Mouse (Mus musculus) CH12.LX (cell line): Measurements from ENCODE around the gene Arhgap45. TPM values are rescaled to one million over a fixed set of nuclear protein-coding genes. Genes with fewer than 3 reads are reported as not detected.

Experiments used
- DNase-seq: peaks from one replicate; pipeline ENCODE4 v3.0.0-alpha.2; 2013; ENCODE audit errors: extremely low read depth
- H3K27ac ChIP-seq: 2 replicates; pipeline ENCODE4 v1.5.1; 2012; ENCODE audit warnings: low read depth, mild to moderate bottlenecking, control low read depth, moderate library complexity; ENCODE audit not compliant: insufficient read depth
- H3K27me3 ChIP-seq: replicated peaks from 2 replicates; pipeline ENCODE3; 2012; ENCODE audit warnings: inconsistent platforms
- H3K36me3 ChIP-seq, 2 experiments: replicated peaks in 1 of 2; 2 replicates each; pipeline versions ENCODE3 to v1.6.1; 2012; ENCODE audit warnings: inconsistent platforms in 1 of 2, low read length in 1 of 2, mild to moderate bottlenecking in 1 of 2, mixed read lengths in 1 of 2, moderate library complexity in 1 of 2; ENCODE audit not compliant: control insufficient read depth in 1 of 2, insufficient read depth in 1 of 2
- H3K4me1 ChIP-seq, 2 experiments: 2 replicates each; pipeline ENCODE4 v1.6.1; 2012; ENCODE audit warnings: inconsistent platforms in 1 of 2, moderate library complexity in 1 of 2; ENCODE audit not compliant: insufficient read depth in 2 of 2, control insufficient read depth in 1 of 2
- H3K4me2 ChIP-seq: 2 replicates; pipeline ENCODE4 v1.6.1; 2012; ENCODE audit warnings: low read depth, mild to moderate bottlenecking, control low read depth; ENCODE audit not compliant: poor library complexity, insufficient read depth, severe bottlenecking
- H3K4me3 ChIP-seq, 3 experiments: fragments of 150-350 bp in 1 of 3; sonication (generic) in 1 of 3; replicated peaks in 1 of 3; 2 replicates each; pipeline versions ENCODE3 to v1.5.1; 2011 to 2012; ENCODE audit warnings: low read depth in 2 of 3, low read length in 2 of 3, mild to moderate bottlenecking in 2 of 3, moderate library complexity in 2 of 3, control low read depth in 1 of 3, improper control_type of control experiment in 1 of 3, inconsistent platforms in 1 of 3, mixed read lengths in 1 of 3; ENCODE audit not compliant: poor library complexity in 1 of 3
- H3K79me2 ChIP-seq: replicated peaks from 2 replicates; pipeline ENCODE4 v1.6.1; 2012; ENCODE audit warnings: mild to moderate bottlenecking, moderate library complexity; ENCODE audit not compliant: control insufficient read depth, poor library complexity, insufficient read depth, severe bottlenecking; ENCODE audit errors: extremely low read depth
- H3K9ac ChIP-seq: 2 replicates; pipeline ENCODE4 v1.6.1; 2012; ENCODE audit warnings: low read depth, mild to moderate bottlenecking, control low read depth, moderate library complexity; ENCODE audit not compliant: insufficient read depth
- H3K9me3 ChIP-seq: replicated peaks from 2 replicates; pipeline ENCODE3; 2012; ENCODE audit warnings: low read length, inconsistent platforms, mixed read lengths
- BHLHE40 ChIP-seq: IDR thresholded peaks from 2 replicates; pipeline ENCODE4 v1.6.1; 2011; ENCODE audit warnings: mild to moderate bottlenecking, low read depth, low read length, improper control_type of control experiment
- CHD1 ChIP-seq: IDR thresholded peaks from 2 replicates; pipeline ENCODE4 v1.6.1; 2012; ENCODE audit warnings: low read depth, low read length, improper control_type of control experiment, inconsistent platforms
- E2F4 ChIP-seq: IDR thresholded peaks from 2 replicates; pipeline ENCODE4 v1.6.1; 2011; ENCODE audit warnings: low read depth, low read length, improper control_type of control experiment; ENCODE audit not compliant: insufficient replicate concordance
- ELF1 ChIP-seq: IDR thresholded peaks from 2 replicates; pipeline ENCODE4 v1.6.1; 2014; ENCODE audit warnings: low read depth, mild to moderate bottlenecking, inconsistent platforms, low read length, improper control_type of control experiment
- ETS1 ChIP-seq: conservative IDR thresholded peaks from 2 replicates; pipeline ENCODE4 v1.6.1; 2012; ENCODE audit warnings: low read depth, mild to moderate bottlenecking, inconsistent platforms, low read length, improper control_type of control experiment, moderate library complexity
- HCFC1 ChIP-seq: IDR thresholded peaks from 2 replicates; pipeline ENCODE4 v1.6.1; 2012; ENCODE audit warnings: low read depth, mild to moderate bottlenecking, inconsistent platforms, low read length, improper control_type of control experiment
- MAZ ChIP-seq: IDR thresholded peaks from 2 replicates; pipeline ENCODE4 v1.6.1; 2012; ENCODE audit warnings: low read depth, mild to moderate bottlenecking, inconsistent platforms, low read length, improper control_type of control experiment, moderate library complexity
- MEF2A ChIP-seq: IDR thresholded peaks from 2 replicates; pipeline ENCODE4 v1.6.1; 2014; ENCODE audit warnings: low read depth, mild to moderate bottlenecking, inconsistent platforms, low read length, improper control_type of control experiment, borderline replicate concordance
- MYC ChIP-seq: IDR thresholded peaks from 2 replicates; pipeline ENCODE4 v1.6.1; 2011; ENCODE audit warnings: low read depth, mild to moderate bottlenecking, improper control_type of control experiment, low read length
- NRF1 ChIP-seq: IDR thresholded peaks from 2 replicates; pipeline ENCODE4 v1.6.1; 2014; ENCODE audit warnings: low read depth, mild to moderate bottlenecking, inconsistent platforms, low read length, improper control_type of control experiment, moderate library complexity
- PAX5 ChIP-seq: IDR thresholded peaks from 2 replicates; pipeline ENCODE4 v1.6.1; 2012; ENCODE audit warnings: low read length, inconsistent platforms, mixed read lengths
- POLR2A ChIP-seq: IDR thresholded peaks from 2 replicates; pipeline ENCODE4 v1.6.1; 2011; ENCODE audit warnings: low read depth, mild to moderate bottlenecking, improper control_type of control experiment, low read length
- POLR2AphosphoS2 ChIP-seq: IDR thresholded peaks from 2 replicates; pipeline ENCODE4 v1.6.1; 2011; ENCODE audit warnings: low read depth, low read length, improper control_type of control experiment
- RAD21 ChIP-seq: IDR thresholded peaks from 2 replicates; pipeline ENCODE4 v1.6.1; 2011; ENCODE audit warnings: low read depth, mild to moderate bottlenecking, low read length, improper control_type of control experiment, moderate library complexity
- SIN3A ChIP-seq: IDR thresholded peaks from 2 replicates; pipeline ENCODE4 v1.6.1; 2012; ENCODE audit warnings: low read length, improper control_type of control experiment, inconsistent platforms
- ZKSCAN1 ChIP-seq: IDR thresholded peaks from 2 replicates; pipeline ENCODE4 v1.6.1; 2012; ENCODE audit warnings: low read depth, inconsistent platforms, low read length, improper control_type of control experiment, borderline replicate concordance
- ZNF384 ChIP-seq: IDR thresholded peaks from 2 replicates; pipeline ENCODE4 v1.6.1; 2012; ENCODE audit warnings: low read depth, low read length, improper control_type of control experiment, inconsistent platforms
- dilution Hi-C: fragments of 300-500 bp; cut with MboI; formaldehyde crosslinking; loops from 2 replicates; pipeline ENCODE4 v1.14.3; 2020; ENCODE audit warnings: low sequenced_read_pairs; ENCODE audit not compliant: extremely low pct_unique_long_range_greater_than_20kb, extremely low pct_ligation_motif_present
- in situ Hi-C: fragments of 300-500 bp; cut with MboI; formaldehyde crosslinking; loops from 3 replicates; pipeline ENCODE4 v1.14.3; 2019; ENCODE audit warnings: low sequenced_read_pairs, low pct_ligation_motif_present, low pct_unique_long_range_greater_than_20kb, mixed read lengths
- polyA plus RNA-seq: library from polyadenylated mRNA; unstranded; fragments of >175 nt; gene quantifications from 2 replicates; pipeline ENCODE4 v1.2.1, GENCODE M21; 2012; ENCODE audit warnings: low read depth; ENCODE audit not compliant: insufficient read length
- total RNA-seq, 2 experiments: library from RNA; depleted of rRNA; stranded (reverse); fragments of 300-350 nt in 1 of 2; fragments of >200 nt in 1 of 2; gene quantifications; 2 replicates each; pipeline ENCODE4 v1.2.3; 2012 to 2014

Gene Arhgap45
- total and polyA plus RNA-seq, 3 experiments: 10.3 to 25.9 (median 20.2) TPM

DNA sequence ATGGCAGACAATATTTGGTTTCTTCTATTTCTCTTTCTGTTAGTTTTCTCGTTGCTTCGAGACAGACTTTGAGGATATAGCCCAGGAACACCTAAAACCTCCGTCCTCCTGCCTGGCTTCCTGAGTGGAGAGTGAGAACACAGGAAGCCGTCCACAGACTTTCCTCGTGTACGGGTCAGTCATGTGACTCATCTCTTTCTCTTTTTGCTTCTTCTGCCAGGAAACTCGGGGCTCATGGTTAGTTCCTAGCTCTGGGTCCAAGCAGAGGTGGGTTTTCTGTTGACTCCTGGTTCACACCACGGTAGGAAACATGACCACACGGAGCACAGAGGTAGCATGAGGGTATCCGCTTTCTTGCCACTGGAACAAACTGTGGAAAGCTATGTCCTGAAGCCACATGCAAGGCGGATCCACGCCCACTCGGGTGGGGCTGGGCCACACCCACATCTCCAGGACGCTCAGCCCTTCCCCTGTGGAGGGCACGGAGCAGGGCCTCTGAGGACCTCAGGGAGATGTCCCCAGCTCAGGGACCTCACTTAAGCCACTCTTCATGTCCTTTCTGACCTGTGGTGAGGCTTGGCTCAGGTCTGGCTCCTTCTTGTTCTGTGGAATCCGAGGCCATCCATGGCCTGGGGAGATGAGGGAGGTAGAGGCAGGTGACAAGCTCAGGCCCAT is 64.1 kb downstream of the Arhgap45 start:
- H3K4me2 ChIP-seq: no peak overlapping the region
- no peaks in the 10 kb centered on the region for H3K27me3 ChIP-seq
- no peak overlapping the region for H3K27ac ChIP-seq
- in situ Hi-C loops: no loop called here
- no peak for DNase-seq
- no peak overlapping the region for H3K9ac ChIP-seq
- peaks cover 57 to 94% of the 10 kb centered on the region in 2 experiments for H3K36me3 ChIP-seq
- no peaks in the 10 kb centered on the region for H3K9me3 ChIP-seq
- H3K79me2 ChIP-seq: no peaks in the 10 kb centered on the region
- H3K4me1 ChIP-seq: peaks cover 36 to 76% of the 10 kb centered on the region in 2 experiments
- no peak overlapping the region for H3K4me3 ChIP-seq
- dilution Hi-C loops: no loop called here
- no peak for TF ChIP-seq ZNF384
- no peak for TF ChIP-seq E2F4
- TF ChIP-seq MEF2A: no peak
- no peak for TF ChIP-seq ETS1
- no peak for TF ChIP-seq RAD21
- no peak for TF ChIP-seq ELF1
- TF ChIP-seq BHLHE40: no peak
- no peak for TF ChIP-seq SIN3A
- TF ChIP-seq MAZ: no peak
- TF ChIP-seq NRF1: no peak
- TF ChIP-seq HCFC1: no peak
- no peak for TF ChIP-seq MYC
- TF ChIP-seq POLR2A: no peak
- no peak for TF ChIP-seq ZKSCAN1
- TF ChIP-seq POLR2AphosphoS2: no peak
- TF ChIP-seq CHD1: no peak
- TF ChIP-seq PAX5: no peak
- TF ChIP-seq, all 38 proteins: peak for 0

Other genes with a start within 250 kb of the Arhgap45 start
Only the 20 nearest of the 34 such genes appear.
- 0.47 and 0.55 TPM in 2 replicates for gene Plppr3, start 142.0 kb upstream of the Arhgap45 start, total RNA-seq (2012; rRNA removed)
- gene Plppr3, start 142.0 kb upstream of the Arhgap45 start, total RNA-seq (2014; rRNA removed): not detected in 2 replicates
- 3.4 TPM in 2 replicates for gene Plppr3, start 142.0 kb upstream of the Arhgap45 start, polyA plus RNA-seq
- gene Elane, start 130.4 kb upstream of the Arhgap45 start, total RNA-seq (2012; rRNA removed): not detected in 2 replicates
- gene Elane, start 130.4 kb upstream of the Arhgap45 start, total RNA-seq (2014; rRNA removed): not detected in 2 replicates
- not detected in 2 replicates for gene Elane, start 130.4 kb upstream of the Arhgap45 start, polyA plus RNA-seq
- not detected in 2 replicates for gene Cfd, start 125.8 kb upstream of the Arhgap45 start, total RNA-seq (2012; rRNA removed)
- not detected in 2 replicates for gene Cfd, start 125.8 kb upstream of the Arhgap45 start, total RNA-seq (2014; rRNA removed)
- gene Cfd, start 125.8 kb upstream of the Arhgap45 start, polyA plus RNA-seq: 0.26 TPM in 1 of 2 replicates, not detected in the other
- 12.1 and 14.4 TPM in 2 replicates for gene Med16, start 107.7 kb upstream of the Arhgap45 start, total RNA-seq (2012; rRNA removed)
- gene Med16, start 107.7 kb upstream of the Arhgap45 start, total RNA-seq (2014; rRNA removed): 8.7 and 10.2 TPM in 2 replicates
- gene Med16, start 107.7 kb upstream of the Arhgap45 start, polyA plus RNA-seq: 20.7 and 22.8 TPM in 2 replicates
- 6.0 and 8.1 TPM in 2 replicates for gene Gm26602, start 105.8 kb upstream of the Arhgap45 start, total RNA-seq (2012; rRNA removed)
- gene Gm26602, start 105.8 kb upstream of the Arhgap45 start, total RNA-seq (2014; rRNA removed): not detected in 2 replicates
- not detected in 2 replicates for gene Gm26602, start 105.8 kb upstream of the Arhgap45 start, polyA plus RNA-seq
- gene Kiss1r, start 99.7 kb upstream of the Arhgap45 start, total RNA-seq (2012; rRNA removed): 0.21 and 0.76 TPM in 2 replicates
- gene Kiss1r, start 99.7 kb upstream of the Arhgap45 start, total RNA-seq (2014; rRNA removed): 0.24 and 0.32 TPM in 2 replicates
- 0.17 and 0.20 TPM in 2 replicates for gene Kiss1r, start 99.7 kb upstream of the Arhgap45 start, polyA plus RNA-seq
- gene R3hdm4, start 95.4 kb upstream of the Arhgap45 start, total RNA-seq (2012; rRNA removed): 20.9 and 22.3 TPM in 2 replicates
- gene R3hdm4, start 95.4 kb upstream of the Arhgap45 start, total RNA-seq (2014; rRNA removed): 8.9 and 10.5 TPM in 2 replicates
- 53.2 and 59.4 TPM in 2 replicates for gene R3hdm4, start 95.4 kb upstream of the Arhgap45 start, polyA plus RNA-seq
- gene Arid3a, start 89.6 kb upstream of the Arhgap45 start, total RNA-seq (2012; rRNA removed): 114 and 161 TPM in 2 replicates
- gene Arid3a, start 89.6 kb upstream of the Arhgap45 start, total RNA-seq (2014; rRNA removed): 45.9 and 48.4 TPM in 2 replicates
- 84.7 and 94.4 TPM in 2 replicates for gene Arid3a, start 89.6 kb upstream of the Arhgap45 start, polyA plus RNA-seq
- gene Wdr18, start 56.5 kb upstream of the Arhgap45 start, total RNA-seq (2012; rRNA removed): 92.1 and 111 TPM in 2 replicates
- 59.7 and 70.8 TPM in 2 replicates for gene Wdr18, start 56.5 kb upstream of the Arhgap45 start, total RNA-seq (2014; rRNA removed)
- 54.2 and 69.7 TPM in 2 replicates for gene Wdr18, start 56.5 kb upstream of the Arhgap45 start, polyA plus RNA-seq
- 0.59 and 0.76 TPM in 2 replicates for gene Grin3b, start 45.9 kb upstream of the Arhgap45 start, total RNA-seq (2012; rRNA removed)
- 0.27 and 0.30 TPM in 2 replicates for gene Grin3b, start 45.9 kb upstream of the Arhgap45 start, total RNA-seq (2014; rRNA removed)
- gene Grin3b, start 45.9 kb upstream of the Arhgap45 start, polyA plus RNA-seq: 0.56 and 0.78 TPM in 2 replicates
- gene Tmem259, start 32.3 kb upstream of the Arhgap45 start, total RNA-seq (2012; rRNA removed): 67.1 and 71.7 TPM in 2 replicates
- gene Tmem259, start 32.3 kb upstream of the Arhgap45 start, total RNA-seq (2014; rRNA removed): 50.1 and 50.2 TPM in 2 replicates
- 66.0 and 84.2 TPM in 2 replicates for gene Tmem259, start 32.3 kb upstream of the Arhgap45 start, polyA plus RNA-seq
- gene Cnn2, start 28.1 kb upstream of the Arhgap45 start, total RNA-seq (2012; rRNA removed): 26.3 and 26.9 TPM in 2 replicates
- gene Cnn2, start 28.1 kb upstream of the Arhgap45 start, total RNA-seq (2014; rRNA removed): 46.3 and 49.0 TPM in 2 replicates
- gene Cnn2, start 28.1 kb upstream of the Arhgap45 start, polyA plus RNA-seq: 52.6 and 62.7 TPM in 2 replicates
- 6.8 and 7.0 TPM in 2 replicates for gene Abca7, start 20.2 kb upstream of the Arhgap45 start, total RNA-seq (2012; rRNA removed)
- 2.3 TPM in 2 replicates for gene Abca7, start 20.2 kb upstream of the Arhgap45 start, total RNA-seq (2014; rRNA removed)
- 5.4 and 6.1 TPM in 2 replicates for gene Abca7, start 20.2 kb upstream of the Arhgap45 start, polyA plus RNA-seq
- 127 and 132 TPM in 2 replicates for gene Polr2e, start 23.1 kb downstream of the Arhgap45 start, total RNA-seq (2012; rRNA removed)
- gene Polr2e, start 23.1 kb downstream of the Arhgap45 start, total RNA-seq (2014; rRNA removed): 98.3 and 105 TPM in 2 replicates
- 194 and 227 TPM in 2 replicates for gene Polr2e, start 23.1 kb downstream of the Arhgap45 start, polyA plus RNA-seq
- 368 and 459 TPM in 2 replicates for gene Gpx4, start 30.5 kb downstream of the Arhgap45 start, total RNA-seq (2012; rRNA removed)
- gene Gpx4, start 30.5 kb downstream of the Arhgap45 start, total RNA-seq (2014; rRNA removed): 352 and 386 TPM in 2 replicates
- 332 and 353 TPM in 2 replicates for gene Gpx4, start 30.5 kb downstream of the Arhgap45 start, polyA plus RNA-seq
- gene Sbno2, start 88.9 kb downstream of the Arhgap45 start, total RNA-seq (2012; rRNA removed): 20.7 and 22.6 TPM in 2 replicates
- 9.0 and 9.7 TPM in 2 replicates for gene Sbno2, start 88.9 kb downstream of the Arhgap45 start, total RNA-seq (2014; rRNA removed)
- gene Sbno2, start 88.9 kb downstream of the Arhgap45 start, polyA plus RNA-seq: 21.1 and 24.2 TPM in 2 replicates
- gene Stk11, start 99.2 kb downstream of the Arhgap45 start, total RNA-seq (2012; rRNA removed): 64.8 and 65.9 TPM in 2 replicates
- gene Stk11, start 99.2 kb downstream of the Arhgap45 start, total RNA-seq (2014; rRNA removed): 47.4 and 48.5 TPM in 2 replicates
- gene Stk11, start 99.2 kb downstream of the Arhgap45 start, polyA plus RNA-seq: 93.4 and 94.9 TPM in 2 replicates
- gene Atp5d, start 122.0 kb downstream of the Arhgap45 start, total RNA-seq (2012; rRNA removed): 270 and 326 TPM in 2 replicates
- 85.8 and 106 TPM in 2 replicates for gene Atp5d, start 122.0 kb downstream of the Arhgap45 start, total RNA-seq (2014; rRNA removed)
- gene Atp5d, start 122.0 kb downstream of the Arhgap45 start, polyA plus RNA-seq: 306 and 352 TPM in 2 replicates
- gene Cbarp, start 124.2 kb downstream of the Arhgap45 start, total RNA-seq (2012; rRNA removed): 2.3 and 2.6 TPM in 2 replicates
- 0.09 and 0.19 TPM in 2 replicates for gene Cbarp, start 124.2 kb downstream of the Arhgap45 start, total RNA-seq (2014; rRNA removed)
- 1.7 and 2.4 TPM in 2 replicates for gene Cbarp, start 124.2 kb downstream of the Arhgap45 start, polyA plus RNA-seq
- gene Midn, start 131.6 kb downstream of the Arhgap45 start, total RNA-seq (2012; rRNA removed): 11.6 and 16.2 TPM in 2 replicates
- 3.9 and 4.7 TPM in 2 replicates for gene Midn, start 131.6 kb downstream of the Arhgap45 start, total RNA-seq (2014; rRNA removed)
- gene Midn, start 131.6 kb downstream of the Arhgap45 start, polyA plus RNA-seq: 25.2 and 33.2 TPM in 2 replicates